Mouse (Mus musculus): ENCODE data around the gene Gpa33.
"Not testable (repeated sequence)": the region's sequence is repeated elsewhere in the genome, so short reads cannot be mapped to it uniquely, and the experiment has no call there.

Gpa33 gene

DNA sequence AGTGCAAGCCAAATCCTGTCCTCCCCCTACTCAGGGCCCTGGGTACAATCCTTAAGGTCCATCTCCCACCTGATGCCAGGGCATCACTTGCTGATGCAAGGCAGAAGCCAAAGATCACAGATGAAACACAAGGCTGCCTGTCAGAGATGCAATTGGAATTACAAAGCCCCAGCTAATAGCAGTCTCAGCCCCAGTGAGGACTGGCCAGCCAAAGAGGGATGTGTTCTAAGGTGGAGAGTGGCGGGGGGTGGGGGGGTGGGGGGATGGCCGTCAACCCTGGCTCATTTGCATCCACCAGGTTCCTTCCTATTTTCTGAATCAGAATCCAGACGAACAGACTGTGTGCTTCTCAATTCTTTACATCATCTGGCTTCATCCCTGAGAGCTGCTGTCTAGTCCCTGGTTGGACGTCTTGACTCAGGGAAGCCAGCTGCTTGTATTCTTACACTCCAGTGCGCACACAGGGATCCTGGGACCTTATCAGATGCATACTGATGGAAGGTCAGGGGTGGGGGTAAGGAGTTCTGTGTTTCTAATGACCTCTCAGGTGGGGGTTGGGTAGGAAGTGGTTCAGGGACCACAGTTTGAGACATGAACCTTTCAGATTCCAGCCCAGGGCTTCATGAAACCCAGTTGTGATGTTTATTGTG lies 5.2 kb downstream of the Gpa33 start:
- no peak for DNase-seq

DNA sequence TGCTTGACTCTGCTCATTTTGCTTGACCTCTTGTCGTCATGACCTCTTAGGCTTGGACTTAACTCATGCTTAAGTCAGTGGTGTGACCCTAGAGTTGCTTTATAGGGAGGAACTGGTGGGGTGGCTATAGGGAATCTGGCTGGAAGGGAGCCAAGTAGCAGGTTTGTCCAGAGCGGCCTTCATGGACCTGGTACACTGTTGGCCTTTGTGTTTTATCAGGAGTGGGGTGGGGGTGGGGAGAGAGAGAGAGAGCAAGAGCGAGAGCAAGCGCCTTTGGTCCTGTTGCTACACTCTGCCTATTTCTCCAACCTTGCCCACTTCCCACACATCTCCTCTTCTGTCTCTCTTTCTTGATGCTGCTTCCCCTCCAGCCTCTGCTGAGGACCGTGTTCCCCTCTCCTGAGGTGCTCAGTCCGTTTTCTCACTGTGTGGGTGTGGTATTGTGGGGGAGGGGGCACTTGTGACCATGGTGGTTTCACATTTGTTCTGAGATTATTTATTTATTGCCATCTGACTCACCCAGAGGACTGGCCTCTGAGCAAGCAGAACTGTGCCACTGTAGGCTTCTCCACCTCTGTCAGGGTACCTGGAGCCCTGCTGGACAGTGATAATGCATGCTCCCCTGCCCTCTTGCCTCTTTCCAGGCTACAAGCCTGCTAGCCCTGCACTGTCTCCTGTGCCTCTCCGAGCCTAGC lies 7.4 kb downstream of the Gpa33 start:
- no peak for DNase-seq

DNA sequence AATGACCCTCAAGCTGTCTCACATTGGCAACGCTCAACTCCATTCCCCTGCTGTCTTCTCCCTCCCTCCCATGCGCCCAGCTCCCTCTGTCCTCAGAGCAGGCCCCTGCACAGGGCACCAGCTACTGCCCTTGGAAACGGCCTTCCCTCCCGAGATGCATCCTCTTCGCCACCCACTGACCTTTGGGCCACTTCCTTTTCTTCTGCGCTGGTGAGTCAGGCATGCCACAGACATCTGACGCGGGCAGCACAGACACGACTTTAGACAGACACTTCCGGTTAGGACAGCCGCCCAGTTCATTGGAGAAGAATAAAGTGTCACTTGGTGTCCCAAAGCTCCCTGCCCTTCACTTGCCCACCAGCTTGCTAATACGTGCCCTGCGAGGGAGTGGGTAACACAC lies 8.1 kb downstream of the Gpa33 start:
- no peak for DNase-seq

- no peak for DNase-seq
Observed at GRCm38 (mm10) chr1:166139113-166139512, 9.1 kb downstream of the Gpa33 start.

GRCm38 (mm10) chr1:166139620-166140184 lies 9.7 kb downstream of the Gpa33 start:
- DNase-seq: no peak

GRCm38 (mm10) chr1:166141868-166142267 lies 11.8 kb downstream of the Gpa33 start:
- DNase-seq: not testable (repeated sequence)

GRCm38 (mm10) chr1:166142369-166142768 lies 12.3 kb downstream of the Gpa33 start:
- DNase-seq: no peak

DNA sequence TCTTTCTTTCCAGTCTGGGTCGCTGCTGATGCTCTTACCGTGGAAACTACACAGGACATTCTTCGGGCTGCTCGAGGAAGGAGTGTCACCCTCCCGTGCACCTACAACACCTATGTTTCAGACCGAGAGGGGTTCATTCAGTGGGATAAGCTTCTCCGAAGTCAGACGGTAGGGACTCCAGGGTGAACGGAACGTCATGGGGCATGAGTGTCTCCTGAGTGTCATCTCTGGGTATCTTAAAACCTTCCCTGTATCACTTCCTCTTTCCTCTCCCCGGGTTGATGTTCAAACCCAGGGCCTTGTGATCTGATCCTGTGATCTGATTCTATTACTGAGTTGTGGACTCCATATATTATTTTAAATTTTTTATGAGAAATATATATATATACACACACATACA lies 16.6 kb downstream of the Gpa33 start:
- DNase-seq: no peak

DNA sequence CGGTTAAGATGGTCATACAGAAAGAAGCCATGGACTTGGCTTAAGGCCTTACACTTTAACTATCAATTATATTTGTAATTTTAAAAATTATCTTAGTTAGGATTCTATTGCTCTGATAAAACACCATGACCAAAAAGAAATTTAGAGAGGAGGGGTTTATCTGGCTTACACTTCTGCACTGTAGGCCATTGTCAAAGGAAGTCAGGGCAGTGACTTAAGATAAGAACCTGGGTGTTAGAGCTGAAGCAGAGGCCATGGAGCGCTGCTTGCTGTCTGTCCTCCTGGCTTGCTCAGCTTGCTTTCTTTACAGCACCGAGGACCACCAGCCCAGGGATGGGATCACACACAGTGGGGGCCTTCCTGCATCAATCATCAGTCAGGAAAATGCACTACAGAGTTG lies 17.6 kb downstream of the Gpa33 start:
- DNase-seq: no peak

- DNase-seq: no peak
Observed at GRCm38 (mm10) chr1:166149441-166149840, 19.4 kb downstream of the Gpa33 start.

DNA sequence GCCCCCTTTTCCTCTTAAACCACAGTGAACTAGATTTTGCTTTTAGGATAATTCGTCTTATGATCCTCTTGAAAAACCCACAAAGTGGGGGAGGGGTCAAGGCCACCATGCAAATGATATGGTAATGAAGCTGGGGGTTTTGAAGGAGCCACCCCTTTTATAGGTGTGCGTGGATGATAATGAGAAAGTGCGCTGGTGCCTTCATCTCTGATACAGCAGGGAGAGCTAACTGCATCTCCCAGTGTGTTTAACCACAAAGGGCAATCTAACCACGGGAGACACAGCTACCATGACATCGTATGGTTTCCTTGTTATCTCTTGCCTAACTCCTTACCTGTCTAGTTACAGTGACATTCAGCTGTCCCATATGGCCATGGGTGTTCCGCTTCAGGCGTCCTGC lies 20.0 kb downstream of the Gpa33 start:
- no peak for DNase-seq

DNA sequence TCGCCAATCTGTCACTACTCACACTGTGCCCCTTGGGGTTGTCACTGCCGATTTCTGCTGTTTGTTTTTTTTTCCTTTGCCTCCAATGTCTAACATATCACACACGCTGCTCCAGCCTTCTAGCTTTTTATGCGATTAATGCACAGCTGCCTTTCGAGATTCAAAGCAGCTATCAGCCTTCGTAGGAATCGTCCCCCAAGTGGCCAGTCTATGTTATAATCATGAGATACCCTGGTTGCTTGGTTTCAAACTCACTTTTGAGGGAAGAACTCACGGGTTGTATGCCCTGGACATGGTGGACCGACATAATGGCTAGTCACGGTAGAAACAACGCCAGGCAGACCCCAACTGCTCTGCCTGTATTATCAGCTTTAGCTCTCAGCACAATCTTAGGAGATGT lies 21.3 kb downstream of the Gpa33 start:
- DNase-seq: no peak

DNA sequence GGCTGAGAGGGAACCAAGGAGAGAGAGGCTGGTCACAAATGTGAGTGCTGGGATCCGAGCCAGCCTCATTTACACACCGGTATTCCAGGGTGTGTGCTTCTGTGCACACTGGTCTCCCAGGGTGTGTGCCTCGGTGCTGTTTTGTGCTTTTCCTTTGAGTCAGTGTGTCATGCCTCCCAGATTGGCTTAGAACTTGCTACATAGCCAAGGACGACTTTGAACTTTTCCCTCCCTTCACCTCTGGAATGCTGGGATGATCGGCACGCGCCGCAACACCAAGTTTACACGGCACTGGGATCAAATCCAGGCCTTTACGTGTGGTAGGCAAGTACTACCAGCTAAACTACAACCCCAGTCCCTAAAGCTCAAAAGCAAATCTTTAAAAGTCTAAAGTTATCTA lies 22.0 kb downstream of the Gpa33 start:
- DNase-seq: no peak

DNA sequence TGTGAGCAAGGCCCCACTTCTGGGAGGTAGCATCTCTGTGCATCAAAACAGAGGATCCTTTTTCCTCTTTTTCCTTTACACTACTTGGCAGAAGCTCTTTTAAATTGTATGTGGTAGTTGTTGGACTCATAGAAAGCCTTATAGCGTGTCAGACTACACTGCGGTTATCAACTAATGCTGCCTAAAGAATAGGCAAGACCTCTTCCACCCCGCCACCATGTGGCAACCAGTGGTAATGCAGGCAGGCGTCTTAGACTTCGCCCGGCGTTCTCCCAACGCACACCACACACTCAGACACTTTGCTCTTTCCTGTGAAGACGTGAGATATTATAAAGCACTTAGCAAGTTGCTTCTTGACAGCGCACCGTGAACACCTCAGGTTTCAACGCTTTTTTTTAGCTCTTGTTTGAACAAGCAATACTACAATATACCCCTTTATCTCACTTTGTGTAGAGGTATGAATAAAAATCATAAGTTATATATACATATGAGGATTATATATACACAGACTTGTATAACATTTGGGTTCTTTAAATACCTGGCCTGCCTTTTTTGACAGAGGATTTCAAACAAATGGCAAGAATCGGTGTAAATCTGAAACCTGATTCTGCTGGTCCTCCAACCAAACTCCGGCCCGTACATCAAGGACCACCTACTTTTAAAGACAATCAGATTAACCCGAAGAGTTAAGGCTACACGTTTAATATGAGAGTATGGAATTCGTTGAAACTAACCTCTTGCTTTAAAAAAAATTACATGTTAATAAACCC lies 23.5 kb downstream of the Gpa33 start:
- peak; percentile 68 for DNase-seq

DNA sequence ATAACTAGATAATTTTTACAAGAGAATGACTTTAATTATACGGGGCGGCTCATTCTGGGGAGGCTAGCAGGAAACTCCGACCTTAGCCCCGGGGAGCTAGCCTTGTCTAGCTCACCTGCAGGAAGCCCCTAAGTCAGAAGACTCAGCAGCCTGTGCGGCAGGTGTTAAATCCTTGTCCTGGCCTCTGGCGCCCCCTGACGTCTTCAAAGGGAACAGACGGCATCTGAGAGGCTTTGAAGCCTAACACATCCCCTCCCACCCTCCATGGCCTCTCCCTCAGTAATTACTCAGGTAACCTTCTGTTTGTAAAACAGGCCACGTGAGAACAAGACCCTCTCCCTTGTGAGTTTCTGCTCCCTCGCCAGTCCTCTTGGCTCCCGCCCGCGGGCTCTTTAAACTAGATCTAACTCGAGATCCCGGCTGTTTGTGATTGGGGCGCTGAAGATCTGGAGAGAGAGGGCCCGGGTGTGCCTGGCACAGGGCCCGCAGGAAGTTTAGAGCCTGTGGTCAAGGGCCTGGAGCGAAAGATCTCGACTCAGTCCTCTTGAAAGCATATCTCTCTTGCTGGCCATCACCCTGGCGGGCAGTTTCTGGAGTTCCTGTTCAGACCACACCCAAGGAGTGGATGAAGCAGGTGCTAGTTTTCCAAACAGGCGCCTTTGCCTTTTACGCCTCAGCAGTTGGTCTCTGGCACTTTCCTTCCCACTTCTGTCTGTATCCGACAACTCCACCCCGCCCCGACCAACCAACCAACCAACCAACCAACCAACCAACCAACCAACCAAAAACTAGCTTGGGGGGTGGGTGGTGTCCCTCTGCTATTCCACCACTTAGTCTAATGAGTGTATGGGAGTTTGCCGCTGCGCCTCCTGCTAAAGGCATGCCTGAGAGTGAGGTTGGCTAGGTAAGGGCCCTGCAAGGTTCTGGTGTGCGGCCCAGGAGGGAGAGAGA lies 24.4 kb downstream of the Gpa33 start:
- peak; percentile 68 for DNase-seq

GRCm38 (mm10) chr1:166155113-166155494 lies 25.1 kb downstream of the Gpa33 start:
- DNase-seq: no peak

DNA sequence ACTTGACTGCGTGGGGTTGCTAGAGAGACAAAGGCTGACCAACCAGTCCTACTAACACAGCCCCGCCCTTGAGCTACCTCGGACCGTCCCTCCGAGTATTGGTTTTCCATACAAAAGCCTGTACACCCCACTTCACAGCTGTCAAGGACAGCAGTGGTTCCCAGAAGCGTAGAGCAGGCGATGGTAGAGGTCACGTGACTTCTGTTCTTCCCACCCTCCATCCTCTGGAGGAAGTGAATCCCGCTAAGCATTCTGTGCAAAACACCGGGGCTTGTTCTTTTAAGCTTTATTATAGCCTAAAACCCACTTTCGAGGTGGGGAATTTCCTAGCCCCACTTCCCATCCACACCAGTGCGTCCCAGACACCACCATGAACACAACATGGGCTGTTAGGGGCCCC lies 27.7 kb downstream of the Gpa33 start:
- DNase-seq: no peak

- DNase-seq: no peak
Observed at GRCm38 (mm10) chr1:166158664-166159063, 28.6 kb downstream of the Gpa33 start.

GRCm38 (mm10) chr1:166160111-166160510 lies 30.1 kb downstream of the Gpa33 start:
- DNase-seq: no peak

DNA sequence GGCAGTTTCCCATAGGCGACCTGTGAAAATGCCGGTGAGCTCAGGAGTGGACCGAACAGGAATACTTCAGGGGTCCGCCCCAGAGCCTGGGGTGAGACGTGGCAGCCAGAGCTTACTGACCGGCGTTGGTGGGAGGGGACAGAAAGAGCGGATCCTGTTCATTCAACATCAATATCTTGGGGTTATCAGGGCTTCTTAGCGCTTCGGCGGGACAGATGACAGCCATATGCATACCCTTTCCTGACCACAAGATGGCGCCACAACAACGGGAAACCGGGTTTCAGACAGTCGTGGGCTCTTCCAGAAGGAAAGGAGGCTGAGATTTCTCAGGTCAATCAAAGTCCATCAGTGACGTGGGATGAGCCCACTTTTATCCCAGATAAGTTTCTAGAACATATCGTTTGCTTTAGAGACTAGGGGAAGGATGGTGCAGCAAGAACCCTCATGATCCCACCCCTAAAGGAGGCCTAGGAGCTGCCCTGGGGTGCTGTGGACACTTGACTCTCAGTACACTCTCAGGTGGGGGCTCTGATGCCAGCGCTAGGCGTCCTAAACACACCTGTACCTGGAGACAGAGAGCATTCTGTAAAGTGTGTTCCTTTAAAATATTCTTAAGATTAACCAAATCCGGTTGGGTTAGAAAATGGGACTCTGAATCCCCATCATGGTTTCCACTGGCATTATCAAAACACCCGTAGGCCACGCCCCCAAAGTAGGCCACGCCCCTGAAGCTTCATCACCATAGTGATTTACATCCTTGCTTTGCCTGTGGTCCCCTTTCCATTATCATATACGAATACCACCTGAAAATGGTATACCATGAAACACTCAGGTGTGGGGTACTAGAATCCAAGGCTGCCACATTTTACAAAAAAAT lies 30.8 kb downstream of the Gpa33 start:
- DNase-seq: peak; percentile 48

GRCm38 (mm10) chr1:166164580-166164979 lies 34.5 kb downstream of the Gpa33 start:
- no peak for DNase-seq

- DNase-seq: no peak
Observed at GRCm38 (mm10) chr1:166165159-166165558, 35.1 kb downstream of the Gpa33 start.
